Mouse (Mus musculus) limb, embryonic 11.5 days (tissue): ENCODE measurements at regions not wholly inside any gene's neighbourhood (a gene's known extent, or its start where the extent isn't known, plus 50 kb on each side); places are given as distances from the start of the nearest gene placed in this dataset.

Experiments used
- ATAC-seq: fragments of 200-750 bp; cut with Nextera tagmentation; 2 replicates; pipeline ENCODE4 v1.8.0; 2017; ENCODE audit warnings: low read depth; ENCODE audit not compliant: insufficient number of reproducible peaks, low FRiP score, low TSS enrichment
- DNase-seq: peaks from one replicate; pipeline ENCODE4 v3.0.0-alpha.2; 2015; ENCODE audit warnings: low spot score
- H3K27ac ChIP-seq: fragments of 300-500 bp; sonication (generic); replicated peaks from 2 replicates; pipeline ENCODE4 v1.5.1; 2014; ENCODE audit warnings: low read depth, mild to moderate bottlenecking, low read length
- H3K27me3 ChIP-seq: fragments of 300-500 bp; sonication (generic); 2 replicates; pipeline ENCODE4 v1.6.1; 2014; ENCODE audit warnings: mild to moderate bottlenecking, low read length, mixed read lengths; ENCODE audit not compliant: control insufficient read depth, insufficient read depth
- H3K36me3 ChIP-seq: fragments of 300-500 bp; sonication (generic); 2 replicates; pipeline ENCODE4 v1.6.1; 2014; ENCODE audit warnings: mild to moderate bottlenecking, low read length, moderate library complexity, mixed read lengths; ENCODE audit not compliant: control insufficient read depth, insufficient read depth
- H3K4me1 ChIP-seq: fragments of 300-500 bp; sonication (generic); 2 replicates; pipeline ENCODE4 v1.6.1; 2014; ENCODE audit warnings: low read length, mixed read lengths; ENCODE audit not compliant: control insufficient read depth, insufficient read depth
- H3K4me2 ChIP-seq: fragments of 300-500 bp; sonication (generic); 2 replicates; pipeline ENCODE4 v1.6.1; 2014; ENCODE audit warnings: low read depth, mild to moderate bottlenecking, moderate library complexity; ENCODE audit not compliant: severe bottlenecking
- H3K4me3 ChIP-seq: fragments of 300-500 bp; sonication (generic); 2 replicates; pipeline ENCODE4 v1.5.1; 2014; ENCODE audit warnings: low read depth, low read length
- H3K9ac ChIP-seq: fragments of 300-500 bp; sonication (generic); 2 replicates; pipeline ENCODE4 v1.6.1; 2014; ENCODE audit warnings: mild to moderate bottlenecking, low read length
- H3K9me3 ChIP-seq: fragments of 300-500 bp; sonication (generic); 2 replicates; pipeline ENCODE4 v1.6.1; 2016; ENCODE audit warnings: low read length; ENCODE audit not compliant: control insufficient read depth
- WGBS: fragments of 180-500 bp; shearing (Covaris S2); extraction: QIAGEN DNeasy Blood & Tissue Kit; methylation state at CpG from one replicate; pipeline ENCODE4 v1.1.7; 2014; 5-methylcytosine and 5-hydroxymethylcytosine counted together

GRCm38 (mm10) chr3:52534118-52534517 is 266.0 kb downstream of the Foxo1 start:
- no peak overlapping the region for H3K27ac ChIP-seq
- H3K9ac ChIP-seq: no peak overlapping the region
- peaks cover 5% of the 10 kb centered on the region; the same call in 1 of the 2 replicates for H3K4me1 ChIP-seq
- H3K9me3 ChIP-seq: no peaks in the 10 kb centered on the region
- H3K4me3 ChIP-seq: no peak overlapping the region
- no peaks in the 10 kb centered on the region for H3K27me3 ChIP-seq
- no peak overlapping the region for H3K4me2 ChIP-seq
- DNase-seq (no peak), ATAC-seq (no peak)
- H3K36me3 ChIP-seq: no peaks in the 10 kb centered on the region
- 54% methylated on average over 7 of the region's 7 CpGs for WGBS

- Histone ChIP-seq H3K4me1 (peaks cover 5% of the 10 kb centered on the region; the same call in 1 of the 2 replicates), H3K9me3 (no peaks in the 10 kb centered on the region), H3K4me3 (no peak overlapping the region), H3K27me3 (no peaks in the 10 kb centered on the region), H3K4me2 (no peak overlapping the region), H3K27ac (no peak overlapping the region), H3K9ac (no peak overlapping the region), H3K36me3 (no peaks in the 10 kb centered on the region)
- DNase-seq (no peak), ATAC-seq (no peak)
- WGBS: 66% methylated on average over 8 of the region's 8 CpGs
Observed at GRCm38 (mm10) chr3:52531686-52532351, 263.7 kb downstream of the Foxo1 start.

- H3K36me3 ChIP-seq: no peaks in the 10 kb centered on the region
- H3K9me3 ChIP-seq: no peaks in the 10 kb centered on the region
- ATAC-seq (no peak), DNase-seq (no peak)
- no peak overlapping the region for H3K4me2 ChIP-seq
- peaks cover 5% of the 10 kb centered on the region; the same call in 1 of the 2 replicates for H3K4me1 ChIP-seq
- WGBS: 87% methylated on average over 7 of the region's 7 CpGs
- no peak overlapping the region for H3K4me3 ChIP-seq
- H3K27me3 ChIP-seq: no peaks in the 10 kb centered on the region
- no peak overlapping the region for H3K9ac ChIP-seq
- no peak overlapping the region for H3K27ac ChIP-seq
Observed at GRCm38 (mm10) chr3:52530406-52530970, 262.4 kb downstream of the Foxo1 start.

- no peak overlapping the region for H3K4me2 ChIP-seq
- H3K36me3 ChIP-seq: no peaks in the 10 kb centered on the region
- 0 out of 2 replicates have a peak, but pooled peaks cover 3% of the 10 kb centered on the region for H3K4me1 ChIP-seq
- no peak overlapping the region for H3K27ac ChIP-seq
- ATAC-seq: no peak
- no peak for DNase-seq
- 84% methylated on average over 6 of the region's 6 CpGs for WGBS
- H3K9ac ChIP-seq: no peak overlapping the region
- H3K9me3 ChIP-seq: no peaks in the 10 kb centered on the region
- H3K27me3 ChIP-seq: no peaks in the 10 kb centered on the region
- no peak overlapping the region for H3K4me3 ChIP-seq
Observed at GRCm38 (mm10) chr3:52529136-52529535, 261.0 kb downstream of the Foxo1 start.

- Histone ChIP-seq H3K27me3 (no peaks in the 10 kb centered on the region), H3K4me2 (no peak overlapping the region), H3K9me3 (no peaks in the 10 kb centered on the region), H3K4me1 (0 out of 2 replicates have a peak, but pooled peaks cover 3% of the 10 kb centered on the region), H3K4me3 (no peak overlapping the region), H3K9ac (no peak overlapping the region), H3K36me3 (no peaks in the 10 kb centered on the region), H3K27ac (no peak overlapping the region)
- no peak for DNase-seq
- 90% methylated on average over 7 of the region's 7 CpGs for WGBS
- no peak for ATAC-seq
Observed at GRCm38 (mm10) chr3:52528521-52528920, 260.4 kb downstream of the Foxo1 start.

- Histone ChIP-seq H3K4me1 (0 out of 2 replicates have a peak, but pooled peaks cover 3% of the 10 kb centered on the region), H3K4me3 (no peak overlapping the region), H3K27me3 (no peaks in the 10 kb centered on the region), H3K4me2 (no peak overlapping the region), H3K36me3 (no peaks in the 10 kb centered on the region), H3K9ac (no peak overlapping the region), H3K9me3 (no peaks in the 10 kb centered on the region), H3K27ac (no peak overlapping the region)
- no peak for ATAC-seq
- WGBS: 77% methylated on average over 3 of the region's 3 CpGs
- no peak for DNase-seq
Observed at GRCm38 (mm10) chr3:52527781-52528180, 259.6 kb downstream of the Foxo1 start.

- Histone ChIP-seq H3K9ac (no peak overlapping the region), H3K36me3 (no peaks in the 10 kb centered on the region), H3K4me1 (0 out of 2 replicates have a peak, but pooled peaks cover 3% of the 10 kb centered on the region), H3K4me3 (no peak overlapping the region), H3K9me3 (no peaks in the 10 kb centered on the region), H3K27me3 (no peaks in the 10 kb centered on the region), H3K4me2 (no peak overlapping the region), H3K27ac (no peak overlapping the region)
- ATAC-seq: no peak
- WGBS: 81% methylated on average over 14 of the region's 14 CpGs
- DNase-seq: no peak
Observed at GRCm38 (mm10) chr3:52527010-52527754, 259.0 kb downstream of the Foxo1 start.

- no peak for DNase-seq
- Histone ChIP-seq H3K4me1 (0 out of 2 replicates have a peak, but pooled peaks cover 3% of the 10 kb centered on the region), H3K9ac (no peak overlapping the region), H3K9me3 (no peaks in the 10 kb centered on the region), H3K4me2 (no peak overlapping the region), H3K27me3 (no peaks in the 10 kb centered on the region), H3K4me3 (no peak overlapping the region), H3K27ac (no peak overlapping the region), H3K36me3 (no peaks in the 10 kb centered on the region)
- no peak for ATAC-seq
- WGBS: 81% methylated on average over 12 of the region's 12 CpGs
Observed at GRCm38 (mm10) chr3:52522886-52523285, 254.8 kb downstream of the Foxo1 start.
